Mouse (Mus musculus) kidney, adult 2 months (tissue): ENCODE results near the gene Maff. TPM values are rescaled to one million over a fixed set of nuclear protein-coding genes. Genes with fewer than 3 reads are reported as not detected.

Source experiments
- DNase-seq: peaks from one replicate; pipeline ENCODE4 v3.0.0; 2021
- H3K27ac ChIP-seq: fragments of 200-500 bp; 2 replicates; pipeline ENCODE4 v1.5.1; 2012; ENCODE audit warnings: low read depth, low read length, control low read depth, inconsistent platforms; ENCODE audit not compliant: insufficient read depth
- H3K27me3 ChIP-seq: fragments of 200-500 bp; replicated peaks from 2 replicates; pipeline ENCODE4 v1.6.1; 2012; ENCODE audit warnings: mild to moderate bottlenecking, moderate library complexity, low read length, inconsistent platforms; ENCODE audit not compliant: control insufficient read depth, insufficient read depth
- H3K36me3 ChIP-seq: fragments of 200-500 bp; 2 replicates; pipeline ENCODE4 v1.6.1; 2012; ENCODE audit warnings: mild to moderate bottlenecking, moderate library complexity, low read length, inconsistent platforms; ENCODE audit not compliant: control insufficient read depth, insufficient read depth
- H3K4me1 ChIP-seq: fragments of 200-500 bp; 2 replicates; pipeline ENCODE4 v1.6.1; 2011; ENCODE audit warnings: low read length; ENCODE audit not compliant: control insufficient read depth, insufficient read depth
- H3K4me3 ChIP-seq: fragments of 200-500 bp; 2 replicates; pipeline ENCODE4 v1.5.1; 2011; ENCODE audit warnings: mild to moderate bottlenecking, low read depth, low read length, control low read depth; ENCODE audit not compliant: insufficient read depth
- CTCF ChIP-seq: fragments of 200-500 bp; conservative IDR thresholded peaks from 2 replicates; pipeline ENCODE4 v1.5.1; 2011; ENCODE audit warnings: low read depth, mild to moderate bottlenecking, control low read depth, low read length, moderate library complexity, mixed read lengths; ENCODE audit not compliant: insufficient read depth, insufficient read length
- POLR2A ChIP-seq: fragments of 200-500 bp; IDR thresholded peaks from one replicate; pipeline ENCODE4 v1.6.1; 2011; ENCODE audit warnings: low read depth, low read length, control low read depth
- WGBS: fragments of 180-500 bp; shearing (Covaris S2); methylation state at CpG from one replicate; pipeline ENCODE4 v1.1.7; 2018; 5-methylcytosine and 5-hydroxymethylcytosine counted together
- polyA plus RNA-seq: library from polyadenylated mRNA; depleted of rRNA; stranded (reverse); fragments of >200 nt; gene quantifications from 2 replicates; pipeline ENCODE4 v1.2.3, GENCODE M21; 2012

Maff gene
- polyA plus RNA-seq, 1 experiment, result 1.3 TPM

- no peaks in the 10 kb centered on the region for H3K36me3 ChIP-seq
- H3K4me3 ChIP-seq, result no peak overlapping the region
- H3K27me3 ChIP-seq, result no peaks in the 10 kb centered on the region
- H3K4me1 ChIP-seq, result peaks cover 13% of the 10 kb centered on the region
- WGBS, result 27% methylated on average over 4 of the region's 4 CpGs
- H3K27ac ChIP-seq, result no peak overlapping the region
- TF ChIP-seq POLR2A (no peak), CTCF (no peak)
- peak; percentile 54 for DNase-seq
These were observed 20.2 kb upstream of the Maff start for GRCm38 (mm10) chr15:79326264-79326663.

GRCm38 (mm10) chr15:79326971-79327961 lies 19.2 kb upstream of the Maff start:
- peak overlapping the region; percentile 88 for H3K27ac ChIP-seq
- no peak for TF ChIP-seq CTCF
- TF ChIP-seq POLR2A, result peak; percentile 59
- DNase-seq, result peak; percentile 90
- peak overlapping the region; percentile 62 for H3K4me3 ChIP-seq
- H3K4me1 ChIP-seq, result peaks cover 13% of the 10 kb centered on the region
- no peaks in the 10 kb centered on the region for H3K27me3 ChIP-seq
- no peaks in the 10 kb centered on the region for H3K36me3 ChIP-seq
- WGBS, result 16% methylated on average over 20 of the region's 20 CpGs

GRCm38 (mm10) chr15:79328058-79328938 lies 18.1 kb upstream of the Maff start, which contains the start of gene Pla2g6:
Gene Pla2g6 (minus strand): TSS chr15:79328390.
- no peaks in the 10 kb centered on the region for H3K36me3 ChIP-seq
- H3K4me1 ChIP-seq, result peaks cover 9% of the 10 kb centered on the region
- H3K27me3 ChIP-seq, result no peaks in the 10 kb centered on the region
- DNase-seq, result peak; percentile 99
- WGBS, result 4% methylated on average over 46 of the region's 46 CpGs
- peak within 1 kb of the TSS; percentile 88 for H3K27ac ChIP-seq
- no peak for TF ChIP-seq POLR2A
- TF ChIP-seq CTCF, result no peak
- peak within 1 kb of the TSS; percentile 62 for H3K4me3 ChIP-seq

- Histone ChIP-seq H3K4me3 (no peak overlapping the region), H3K27ac (no peak overlapping the region), H3K27me3 (no peaks in the 10 kb centered on the region), H3K4me1 (peaks cover 13% of the 10 kb centered on the region), H3K36me3 (no peaks in the 10 kb centered on the region)
- TF ChIP-seq POLR2A (no peak), CTCF (no peak)
- no peak for DNase-seq
- WGBS, result 95% methylated on average over 4 of the region's 4 CpGs
These were observed 17.5 kb upstream of the Maff start for GRCm38 (mm10) chr15:79328939-79329275.

- DNase-seq, result no peak
- no peak overlapping the region for H3K27ac ChIP-seq
- 91% methylated on average over 6 of the region's 6 CpGs for WGBS
- TF ChIP-seq CTCF (no peak), POLR2A (no peak)
- no peaks in the 10 kb centered on the region for H3K27me3 ChIP-seq
- peaks cover 13% of the 10 kb centered on the region for H3K4me1 ChIP-seq
- no peak overlapping the region for H3K4me3 ChIP-seq
- H3K36me3 ChIP-seq, result no peaks in the 10 kb centered on the region
These were observed 17.0 kb upstream of the Maff start for GRCm38 (mm10) chr15:79329346-79329978.

- Histone ChIP-seq H3K4me1 (peaks cover 13% of the 10 kb centered on the region), H3K27ac (no peak overlapping the region), H3K27me3 (no peaks in the 10 kb centered on the region), H3K4me3 (no peak overlapping the region), H3K36me3 (no peaks in the 10 kb centered on the region)
- DNase-seq, result no peak
- 92% methylated on average over 6 of the region's 6 CpGs for WGBS
- TF ChIP-seq CTCF (no peak), POLR2A (no peak)
These were observed 16.4 kb upstream of the Maff start for GRCm38 (mm10) chr15:79329979-79330363.
